Mouse (Mus musculus): ENCODE measurements around the gene Hspb2.

Hspb2 gene

DNA sequence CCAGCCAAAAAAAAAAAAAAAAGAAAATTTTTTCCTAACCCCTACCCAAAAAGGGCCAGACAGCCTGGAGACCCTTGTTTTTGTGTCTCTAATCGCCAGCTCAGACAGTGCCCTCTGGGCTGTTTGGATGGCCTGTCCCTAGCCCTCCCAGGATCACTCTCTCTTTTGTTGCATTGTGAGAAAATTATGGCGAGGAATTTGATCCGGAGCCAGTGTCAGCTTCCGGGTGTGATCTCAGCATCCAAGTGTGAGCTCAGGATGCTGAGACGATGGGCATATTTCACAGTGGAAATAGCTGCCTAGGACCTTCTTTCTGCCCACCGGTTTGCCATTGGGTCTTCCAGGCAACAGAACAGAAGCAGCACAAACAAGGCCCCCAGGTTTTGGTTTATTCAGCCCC is 1.4 kb downstream of the Hspb2 start:
- DNase-seq (ENCODE audit: low spot score in 2 of 2), result no peak

DNA sequence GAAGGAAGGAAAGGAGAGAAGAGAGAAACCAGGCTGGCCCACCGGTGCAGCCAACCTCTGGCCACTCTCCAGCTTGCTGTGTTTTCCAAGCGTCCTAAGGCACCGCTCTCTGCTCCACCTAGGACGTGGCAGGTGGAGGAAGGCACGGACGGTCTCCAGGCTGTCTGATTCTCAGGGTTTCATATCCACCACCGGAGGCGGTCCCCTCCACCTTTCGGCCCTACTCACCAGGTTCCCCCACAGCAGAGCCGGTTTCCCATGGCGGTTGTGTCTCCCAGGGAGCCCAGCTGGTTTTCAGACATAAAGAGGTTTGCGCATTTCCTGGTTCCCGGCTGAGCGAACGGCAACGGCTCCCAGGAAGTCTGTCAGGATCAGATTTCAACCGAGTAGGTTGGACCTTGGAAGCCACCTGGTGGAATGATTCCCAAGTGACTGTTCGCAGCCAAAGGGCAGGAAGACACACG is 5.9 kb downstream of the Hspb2 start, which contains the start of gene 2310030G06Rik:
Gene 2310030G06Rik, minus strand, starts transcription at position 323 of the 464 bp plus-strand sequence.
- no peak for DNase-seq (ENCODE audit: low spot score in 2 of 2)

DNA sequence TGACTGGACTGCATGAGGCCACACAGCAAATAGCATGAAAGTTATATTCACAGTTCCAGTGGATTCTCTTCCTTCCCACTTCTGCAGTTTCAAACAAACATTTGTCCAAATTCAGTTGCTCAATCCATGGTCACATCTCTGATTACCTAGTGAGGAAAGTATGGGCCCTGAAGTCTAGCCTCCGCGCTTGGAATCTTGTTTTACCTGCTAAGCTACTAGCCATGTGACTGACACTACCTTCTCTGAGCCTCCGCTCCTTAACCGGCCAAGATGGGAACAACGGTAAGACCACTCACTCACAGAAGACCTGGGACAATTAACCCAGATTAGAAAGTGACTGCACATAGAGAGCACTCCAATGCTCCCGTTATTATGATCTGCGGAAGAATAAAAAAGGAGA is 6.3 kb downstream of the Hspb2 start:
- DNase-seq (ENCODE audit: low spot score in 2 of 2), result no peak

DNA sequence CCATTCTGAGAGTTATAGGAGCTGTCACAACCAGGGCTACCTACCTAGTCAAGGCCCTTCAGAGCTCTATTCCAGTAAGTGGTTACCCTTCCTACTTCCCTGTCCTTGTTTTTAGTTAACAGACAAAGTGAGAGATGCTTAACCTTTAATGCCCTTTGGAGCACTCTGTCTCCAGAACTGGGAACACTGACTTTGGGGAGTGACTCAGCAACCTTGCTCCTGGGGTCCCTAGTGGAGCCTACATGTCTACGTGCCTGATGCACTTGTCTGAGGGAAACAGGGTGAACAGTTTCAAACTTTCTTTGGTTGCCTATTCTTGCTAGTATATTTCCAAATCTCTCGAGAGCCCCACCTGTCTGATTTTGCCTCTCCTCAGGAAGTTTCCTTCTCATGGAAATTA is 9.4 kb downstream of the Hspb2 start:
- no peak for DNase-seq (ENCODE audit: low spot score in 2 of 2)

DNA sequence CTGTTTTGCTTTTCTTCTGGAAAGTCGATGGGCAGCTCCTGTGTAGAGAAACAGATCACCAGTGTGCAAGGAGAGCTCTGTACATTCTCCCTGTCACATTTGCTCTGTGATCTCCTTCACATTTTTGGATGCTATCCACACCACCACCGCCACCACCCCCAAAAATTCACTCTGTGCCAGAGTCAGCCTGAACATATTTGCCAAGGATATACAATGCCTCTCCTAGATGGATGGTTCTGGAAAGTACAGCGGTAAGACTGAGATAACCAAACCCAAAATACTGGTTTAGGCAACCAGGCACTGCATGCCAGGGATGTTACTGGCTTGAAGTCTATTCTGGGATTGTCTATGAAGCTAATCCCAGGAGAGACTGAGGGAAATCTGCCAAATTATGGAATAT is 9.9 kb downstream of the Hspb2 start:
- no peak for DNase-seq (ENCODE audit: low spot score in 2 of 2)

DNA sequence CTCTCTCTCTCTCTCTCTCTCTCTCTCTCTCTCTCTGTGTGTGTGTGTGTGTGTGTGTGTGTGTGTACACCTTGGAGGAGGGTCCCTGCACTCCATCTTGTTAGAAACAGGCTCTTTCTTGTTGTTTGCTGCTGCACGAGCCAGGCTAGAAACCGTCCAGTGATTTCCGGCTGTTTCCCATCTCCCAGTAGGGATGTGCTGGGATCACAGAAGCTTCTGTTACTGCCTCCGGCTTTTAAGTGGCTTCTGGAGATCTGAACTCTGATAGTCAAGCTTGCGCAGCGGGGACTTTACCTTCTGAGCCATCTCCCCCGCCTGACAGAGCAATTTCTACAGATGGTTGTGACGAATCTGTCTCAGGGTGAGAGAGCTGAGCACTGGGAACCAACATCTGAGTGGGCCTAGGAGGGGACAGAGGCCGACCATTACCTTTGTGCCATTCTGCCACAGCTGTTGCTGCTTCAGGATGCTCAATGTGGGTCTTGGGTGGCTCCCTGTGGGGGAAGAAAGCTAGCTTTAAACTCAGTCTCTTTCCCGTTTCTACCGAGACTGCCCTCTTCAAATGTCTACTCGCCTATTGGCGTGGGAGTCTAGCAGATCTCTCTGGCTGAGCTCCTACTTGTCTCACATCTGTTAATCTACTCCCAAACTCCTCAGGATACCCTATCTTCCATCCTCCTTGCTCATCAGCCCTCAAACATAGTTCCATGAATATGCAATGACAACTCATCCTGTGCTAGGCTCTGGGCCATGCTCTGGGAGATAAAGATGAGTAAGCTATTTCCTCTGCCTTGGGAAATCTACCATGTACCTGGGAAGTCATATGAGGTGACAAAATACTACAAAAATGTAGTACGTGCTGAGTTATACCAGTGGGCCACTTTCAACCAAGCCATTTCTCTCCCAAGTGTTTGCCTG is 11.0 kb downstream of the Hspb2 start:
- no peak for DNase-seq (ENCODE audit: low spot score in 2 of 2)

DNA sequence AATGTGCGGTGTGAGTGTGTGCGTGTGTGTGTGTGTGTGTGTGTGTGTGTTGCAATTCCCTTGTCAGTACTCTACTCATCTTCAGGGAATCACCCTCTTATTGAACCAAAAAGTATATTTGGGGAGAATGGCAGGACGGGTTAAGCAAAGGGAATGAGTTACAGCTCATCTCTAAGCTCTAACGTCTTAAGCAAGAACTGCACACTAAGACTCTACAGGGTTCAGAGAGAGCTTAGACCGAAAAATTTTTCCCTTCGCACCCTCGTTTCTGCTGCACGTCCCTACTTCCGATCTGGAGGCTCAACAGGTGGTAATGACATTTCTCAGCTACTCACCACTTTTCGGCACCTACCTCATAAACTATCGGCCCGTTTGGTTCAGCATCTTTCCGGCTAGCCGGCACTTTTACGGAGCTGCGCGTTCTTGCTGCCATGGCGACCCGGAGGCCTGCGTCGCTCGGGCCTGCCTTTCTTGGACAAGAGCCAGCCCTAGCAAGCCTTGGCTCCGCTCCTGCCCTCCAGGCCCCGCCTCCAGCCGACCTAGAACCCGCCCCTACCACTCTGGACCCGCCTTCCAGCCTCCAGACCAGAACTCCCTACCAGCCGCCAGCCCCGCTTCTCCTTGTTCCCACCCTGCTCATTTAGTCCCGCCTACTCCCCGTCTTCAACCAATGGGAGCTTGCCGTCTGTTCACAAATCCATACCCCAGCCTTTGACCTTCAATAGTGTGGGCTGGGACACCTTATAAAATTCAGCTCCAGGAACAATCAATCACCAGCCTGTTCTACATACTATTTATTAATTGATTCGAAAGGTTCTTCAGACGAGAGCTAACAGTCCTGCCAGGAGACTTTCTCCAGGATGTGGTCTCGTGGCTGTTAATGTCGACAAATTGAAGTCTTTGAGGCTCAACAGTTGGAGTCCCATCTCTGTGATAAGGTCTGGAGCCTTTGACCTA is 13.0 kb downstream of the Hspb2 start, which contains the start of gene Dixdc1:
Gene Dixdc1, minus strand, starts transcription at position 604 of the 957 bp plus-strand sequence.
- DNase-seq (ENCODE audit: low spot score in 2 of 2), result peak; percentile 89 to 95

DNA sequence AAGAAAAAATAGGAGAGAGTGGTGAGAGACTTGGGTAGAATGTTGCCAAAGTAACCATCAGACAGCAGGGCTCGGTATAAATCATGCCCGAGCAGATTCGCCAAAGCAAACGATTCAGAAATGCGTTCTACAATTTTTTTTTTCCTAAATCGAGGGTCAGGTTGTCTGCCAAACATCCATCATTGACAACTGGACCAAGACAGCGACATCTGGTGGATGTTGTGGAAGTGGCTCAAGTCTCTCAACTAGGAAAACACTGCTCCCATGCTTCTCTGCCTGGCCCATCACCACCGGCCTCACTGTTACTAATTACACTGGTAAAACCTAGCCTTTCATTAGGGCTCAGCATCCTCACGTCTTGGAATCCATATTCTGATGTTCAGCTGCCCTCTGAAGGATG is 17.2 kb downstream of the Hspb2 start:
- peak; percentile 31 to 54 for DNase-seq (ENCODE audit: low spot score in 2 of 2)

DNA sequence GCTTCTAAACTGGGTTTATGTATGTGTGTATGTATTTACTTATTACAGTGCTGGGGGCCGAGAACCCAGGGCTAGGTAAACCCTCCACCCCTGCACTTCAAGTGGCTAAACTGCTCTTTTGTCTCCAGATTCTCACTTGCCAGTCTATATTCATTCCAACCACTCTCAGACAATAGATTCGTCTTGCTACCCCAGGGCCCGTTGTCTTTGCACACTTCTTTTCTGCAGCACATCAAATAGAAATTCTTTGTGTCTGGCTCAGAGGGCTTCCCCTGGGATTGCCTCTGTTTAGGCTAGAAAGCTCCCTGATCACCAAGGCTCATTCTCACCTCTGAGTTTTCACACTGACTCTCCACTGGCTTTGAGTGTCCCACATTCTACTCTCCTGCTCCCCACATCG is 19.6 kb downstream of the Hspb2 start:
- no peak for DNase-seq (ENCODE audit: low spot score in 2 of 2)

DNA sequence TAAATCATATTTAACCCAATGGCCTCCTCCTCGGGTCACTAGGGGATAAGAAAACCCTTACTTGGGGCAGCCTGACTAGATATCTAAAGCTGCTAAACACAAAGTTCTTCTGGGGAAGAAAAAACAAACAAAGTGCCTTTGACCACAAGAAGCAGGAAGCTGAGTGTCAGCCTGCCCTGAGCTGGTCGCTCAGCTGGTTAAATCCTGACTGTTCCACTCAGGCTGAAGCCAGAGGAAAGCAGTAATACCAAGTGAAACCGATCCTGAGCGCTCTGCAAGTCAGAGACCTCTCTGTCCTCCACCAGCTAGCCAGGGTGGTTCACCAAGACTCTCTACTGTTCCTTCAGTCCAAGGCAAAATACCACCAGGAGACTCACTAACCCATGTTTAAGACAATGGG is 22.6 kb downstream of the Hspb2 start:
- no peak for DNase-seq (ENCODE audit: low spot score in 2 of 2)

DNA sequence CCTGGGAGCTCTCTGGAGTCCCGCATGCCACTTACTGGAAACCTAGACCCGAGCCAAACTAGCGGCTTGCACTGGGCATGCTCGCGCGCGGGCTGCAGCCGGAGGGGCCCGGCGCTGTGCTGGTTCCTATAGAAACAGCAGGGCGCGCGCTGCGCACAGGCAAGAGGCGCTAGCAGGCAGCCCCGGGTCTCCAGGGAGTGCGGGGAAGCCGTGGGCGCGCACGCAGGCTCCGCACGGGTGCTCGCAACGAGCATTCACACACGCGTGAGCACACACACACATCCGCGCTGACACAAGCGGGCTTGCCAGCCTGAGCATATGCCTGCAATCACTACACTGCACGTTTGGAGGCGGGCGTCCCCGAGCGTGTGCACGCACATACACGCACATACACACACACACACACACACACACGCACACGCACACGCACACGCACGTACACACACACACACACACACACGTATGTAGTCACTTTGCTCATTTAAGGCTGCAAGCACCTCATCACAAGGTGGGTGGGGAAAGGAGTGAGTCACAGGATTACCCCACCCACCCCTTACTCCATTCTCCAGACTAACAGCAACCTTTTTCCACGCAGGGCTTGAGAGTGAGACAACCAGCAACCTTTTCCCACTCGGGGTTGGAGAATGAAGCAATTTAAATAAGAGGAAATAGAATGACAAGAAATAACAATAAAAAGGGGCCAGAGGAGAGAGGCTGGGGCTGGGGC is 24.1 kb downstream of the Hspb2 start:
- DNase-seq (ENCODE audit: low spot score in 2 of 2), result peak; percentile 59 to 63

DNA sequence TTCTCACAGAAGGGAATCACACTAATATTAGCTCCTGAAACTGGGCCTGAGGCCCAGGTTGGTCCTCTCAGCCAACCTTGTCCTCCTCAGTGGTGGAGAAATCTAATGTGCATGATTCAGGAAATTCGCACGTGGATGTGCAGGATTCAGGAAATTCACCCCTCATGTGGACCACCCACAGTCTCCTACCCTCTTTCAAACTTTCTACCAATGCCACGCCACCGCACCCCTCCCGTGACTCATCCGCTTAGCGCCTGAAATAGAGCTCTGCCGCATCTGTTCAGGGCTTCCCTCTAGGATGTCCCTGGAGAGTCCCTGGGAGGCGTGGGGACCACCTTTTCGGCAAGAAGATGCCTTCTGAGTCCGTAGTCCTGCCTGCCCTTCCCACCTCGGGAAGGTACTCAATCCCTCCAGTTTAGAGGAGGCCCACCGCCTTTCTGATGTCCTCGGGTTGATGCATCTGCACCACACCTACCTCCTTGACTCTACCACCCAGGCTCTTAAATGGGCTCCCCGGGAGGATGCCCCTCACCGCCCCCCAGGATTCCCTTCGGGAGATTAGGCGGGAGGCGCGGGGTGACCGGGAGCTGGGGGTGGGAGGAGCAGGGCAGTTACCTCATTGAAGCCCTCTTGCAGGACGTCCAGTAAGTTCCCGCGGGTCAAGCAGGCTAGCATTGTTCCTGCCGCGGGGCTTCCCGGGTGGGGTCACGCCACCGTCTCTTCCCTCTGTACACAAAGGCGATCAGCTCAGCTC is 24.8 kb downstream of the Hspb2 start:
- no peak for DNase-seq (ENCODE audit: low spot score in 2 of 2)

DNA sequence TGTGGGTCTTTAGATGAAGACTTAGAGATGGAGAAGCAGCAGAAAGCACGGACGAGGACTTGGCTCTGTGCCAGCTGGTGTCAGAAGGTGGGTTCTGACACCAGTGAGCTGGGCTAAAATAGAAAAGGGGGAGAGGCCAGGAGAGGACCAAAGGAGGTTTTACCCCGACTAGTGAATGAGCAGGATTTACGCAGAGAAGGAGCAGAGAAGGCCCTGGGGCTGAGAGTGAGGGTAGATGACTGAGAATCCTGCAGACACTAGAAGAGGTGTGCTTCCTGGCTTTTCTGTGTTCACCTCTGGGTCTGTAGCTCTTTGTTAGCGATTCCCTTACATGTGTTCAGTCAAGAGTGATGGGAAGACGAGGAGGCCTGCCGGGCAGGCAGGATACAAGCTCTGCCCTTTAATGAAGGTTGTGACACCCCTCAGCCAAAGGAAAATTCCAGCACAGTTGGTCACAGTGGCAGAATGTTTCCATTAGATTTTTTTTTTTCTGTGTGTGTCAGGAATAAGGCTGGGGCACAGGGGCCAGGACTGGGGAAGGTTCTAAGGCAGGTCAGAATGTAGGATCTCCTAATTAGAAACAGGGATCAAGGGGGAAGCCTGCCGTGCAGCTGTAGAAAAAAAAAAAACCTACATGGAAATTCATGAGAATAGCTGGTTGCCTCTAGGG is 26.1 kb downstream of the Hspb2 start:
- no peak for DNase-seq (ENCODE audit: low spot score in 2 of 2)

DNA sequence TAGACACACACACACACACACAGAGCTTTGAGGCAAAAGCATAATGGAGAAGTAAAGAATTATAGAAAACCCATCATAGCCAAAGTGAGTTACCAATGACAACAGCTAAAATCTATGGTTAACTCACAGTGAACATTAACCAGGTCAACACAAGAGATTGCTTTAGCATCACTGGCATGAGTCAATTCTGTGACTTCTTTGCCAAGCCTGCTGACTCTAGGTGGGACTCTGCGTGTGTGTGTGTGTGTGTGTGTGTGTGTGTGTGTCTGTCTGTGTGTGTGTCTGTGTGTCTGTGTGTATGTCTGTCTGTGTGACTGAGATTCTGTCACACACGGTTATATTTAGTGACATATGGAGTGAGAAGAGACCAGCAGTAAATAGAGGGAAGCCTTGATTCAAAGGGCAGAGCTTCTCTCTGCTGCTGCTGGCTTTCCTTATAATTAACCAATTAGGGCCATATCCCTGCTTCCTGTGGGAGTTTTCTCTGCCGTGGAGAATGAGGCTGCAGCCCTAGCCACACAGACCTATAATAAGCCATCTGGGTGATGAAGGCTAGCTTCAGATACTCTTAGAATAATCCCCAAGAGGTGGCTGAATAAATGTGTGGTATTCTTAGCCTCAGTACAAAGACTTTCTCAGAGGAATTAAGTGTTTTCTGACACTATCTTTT is 27.4 kb downstream of the Hspb2 start:
- no peak for DNase-seq (ENCODE audit: low spot score in 2 of 2)

DNA sequence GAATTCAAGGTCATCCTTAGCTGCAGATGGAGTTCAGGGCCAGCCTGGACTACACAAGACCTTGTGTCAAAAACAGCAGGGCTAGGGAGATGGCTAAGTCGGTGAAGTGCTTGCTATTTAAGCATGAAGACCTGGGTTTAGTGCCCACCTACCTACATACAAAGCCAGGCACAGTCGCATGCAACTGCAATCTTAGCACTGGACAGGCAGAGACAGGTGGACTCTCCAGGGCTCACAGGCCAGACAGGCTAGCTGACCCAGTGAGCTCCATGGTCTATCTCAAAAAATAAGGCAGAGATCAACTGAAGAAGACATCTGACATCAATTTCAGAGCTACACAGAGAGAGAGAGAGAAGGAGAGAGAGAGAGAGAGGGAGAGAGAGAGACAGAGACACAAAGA is 28.0 kb downstream of the Hspb2 start:
- no peak for DNase-seq (ENCODE audit: low spot score in 2 of 2)

DNA sequence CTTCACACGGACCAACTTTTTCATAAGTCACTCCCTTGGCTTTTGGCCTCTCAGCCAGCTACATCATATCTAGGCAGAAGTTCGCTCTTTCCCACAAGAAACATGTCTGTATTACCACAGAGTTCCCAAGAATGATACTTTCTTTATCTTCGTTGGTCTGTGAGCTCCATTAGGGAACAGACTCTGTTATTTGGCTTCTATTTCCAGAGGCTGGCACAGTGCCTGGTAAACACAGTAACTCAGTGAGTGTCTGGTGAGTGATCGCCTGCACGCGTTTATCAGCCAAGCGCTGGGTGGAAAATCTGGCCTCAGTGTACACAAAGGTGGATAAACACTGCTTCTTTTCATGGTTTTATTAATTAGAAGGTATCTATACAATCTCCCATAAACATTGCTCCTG is 28.7 kb downstream of the Hspb2 start:
- peak; percentile 69 to 84 for DNase-seq (ENCODE audit: low spot score in 2 of 2)

DNA sequence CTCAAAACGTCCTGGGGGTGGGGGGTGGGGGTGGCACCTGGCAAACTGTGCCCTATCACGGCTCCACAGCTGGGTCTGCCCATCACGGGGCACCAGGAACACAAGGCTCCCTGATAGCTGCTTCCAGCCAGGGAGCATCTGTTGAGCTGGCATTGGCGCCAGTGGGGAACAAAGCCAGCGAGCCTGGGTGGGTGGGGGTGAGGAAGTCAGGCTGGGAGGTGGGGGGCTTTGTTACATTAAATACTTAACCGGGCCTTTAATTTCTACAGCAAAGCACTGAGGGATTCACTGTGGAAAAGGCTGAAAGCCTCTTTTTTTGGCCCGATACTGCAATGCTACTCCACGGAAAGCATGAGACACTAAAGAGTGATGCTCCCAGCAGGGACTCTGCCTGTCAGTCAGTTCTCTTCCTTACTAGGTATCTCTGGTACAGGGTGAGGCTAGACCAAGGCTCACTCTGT is 29.7 kb downstream of the Hspb2 start:
- DNase-seq (ENCODE audit: low spot score in 2 of 2), result no peak

DNA sequence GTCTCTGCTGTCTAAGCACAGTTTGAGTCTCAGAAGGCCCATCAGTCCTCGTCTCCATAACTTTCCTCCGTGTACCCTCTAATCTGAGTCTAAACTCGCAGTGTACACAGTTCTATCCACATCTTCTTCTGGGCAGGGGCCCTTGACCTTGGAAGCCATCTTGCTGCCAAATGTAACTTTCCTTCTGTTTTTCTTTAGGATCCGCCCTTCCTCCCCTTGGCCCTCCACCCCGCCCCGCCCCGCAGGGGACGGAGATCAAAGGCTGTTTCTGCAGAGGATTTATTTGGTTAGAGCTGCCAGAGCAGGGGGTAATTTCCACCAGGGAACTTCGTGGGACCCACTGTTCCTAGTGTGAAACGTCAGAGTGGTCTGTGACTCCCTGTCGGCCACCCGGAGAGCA is 31.1 kb downstream of the Hspb2 start:
- no peak for DNase-seq (ENCODE audit: low spot score in 2 of 2)

DNA sequence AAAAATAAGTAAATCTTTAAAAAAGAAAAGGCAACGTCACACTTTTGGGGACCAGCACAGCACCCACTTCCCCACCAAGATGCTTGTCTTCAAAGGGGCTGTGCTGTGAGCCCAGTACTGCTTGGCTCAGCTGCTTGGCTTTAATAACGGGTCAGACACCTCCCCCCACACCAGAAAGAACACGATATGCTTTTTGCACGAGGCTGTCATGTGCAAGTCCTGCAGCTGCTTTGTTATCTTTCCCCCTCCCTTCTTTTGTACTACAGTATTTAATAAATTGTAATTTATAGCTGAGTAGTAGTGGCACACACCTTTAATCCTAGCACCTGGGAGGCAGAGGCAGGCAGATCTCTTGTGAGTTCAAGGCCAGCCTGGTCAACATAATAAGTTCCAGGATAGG is 33.3 kb downstream of the Hspb2 start:
- DNase-seq (ENCODE audit: low spot score in 2 of 2), result no peak

DNA sequence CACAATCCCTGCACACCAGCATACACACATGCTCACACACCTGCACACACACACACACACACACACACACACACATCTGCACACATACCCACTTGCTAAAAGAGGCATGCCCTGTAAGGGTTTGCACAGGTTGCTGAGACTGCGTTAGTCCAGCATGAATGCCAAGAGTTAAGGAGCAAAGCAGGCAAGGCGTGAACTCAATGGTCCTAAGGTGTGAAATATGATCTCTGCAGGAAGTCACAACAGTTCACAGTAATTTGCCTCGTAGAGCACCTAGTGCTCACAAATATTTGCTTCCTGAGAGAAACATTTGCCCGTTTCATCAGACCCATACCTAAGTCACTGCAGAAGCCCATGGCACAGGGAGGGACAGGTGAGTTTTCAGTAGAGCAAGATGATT is 38.0 kb downstream of the Hspb2 start:
- no peak for DNase-seq (ENCODE audit: low spot score in 2 of 2)
